Mouse (Mus musculus): ENCODE results near the gene Adgrl3. TPM values are rescaled to one million over a fixed set of nuclear protein-coding genes. Genes with fewer than 3 reads are reported as not detected.
A peak's percentile ranks its signal among the peaks of the same experiment; 100 is the strongest.

Adgrl3 gene
- polyA plus RNA-seq, 1 experiment from 2014 or later: 48.7 TPM

GRCm38 (mm10) chr5:81077990-81078389 lies 58.1 kb downstream of the Adgrl3 start:
- Histone ChIP-seq H3K36me3 (no peaks in the 10 kb centered on the region), H3K9me3 (no peaks in the 10 kb centered on the region), H3K27ac (no peak overlapping the region), H3K9ac (no peak overlapping the region), H3K4me2 (replicated peaks) (no peak overlapping the region), H3K27me3 (no peaks in the 10 kb centered on the region), H3K4me3 (no peak overlapping the region), H3K4me1 (no peaks in the 10 kb centered on the region)
- 94% methylated on average over 1 of the region's 1 CpGs for WGBS
- no peak for ATAC-seq (ENCODE audit: insufficient number of reproducible peaks, insufficient read depth, low FRiP score, low TSS enrichment)

GRCm38 (mm10) chr5:81083698-81084360 lies 63.9 kb downstream of the Adgrl3 start:
- 81% methylated on average over 5 of the region's 5 CpGs for WGBS

GRCm38 (mm10) chr5:81085152-81085551 lies 65.2 kb downstream of the Adgrl3 start:
- Histone ChIP-seq H3K4me3 (no peak overlapping the region), H3K9me3 (no peaks in the 10 kb centered on the region), H3K27ac (no peak overlapping the region), H3K4me1 (no peaks in the 10 kb centered on the region; the same call in 1 of the 2 replicates), H3K4me2 (replicated peaks) (no peak overlapping the region), H3K9ac (no peak overlapping the region), H3K36me3 (no peaks in the 10 kb centered on the region), H3K27me3 (no peaks in the 10 kb centered on the region)
- WGBS: 60% methylated on average over 4 of the region's 4 CpGs
- ATAC-seq (ENCODE audit: insufficient number of reproducible peaks, insufficient read depth, low FRiP score, low TSS enrichment): no peak

More at GRCm38 (mm10) chr5:81083698-81084360, 63.9 kb downstream of the Adgrl3 start:
- H3K36me3 ChIP-seq: no peaks in the 10 kb centered on the region
- no peak overlapping the region for H3K27ac ChIP-seq
- H3K9ac ChIP-seq: no peak overlapping the region
- no peaks in the 10 kb centered on the region for H3K27me3 ChIP-seq
- H3K4me1 ChIP-seq: no peaks in the 10 kb centered on the region; the same call in 1 of the 2 replicates
- no peak overlapping the region for H3K4me3 ChIP-seq
- ATAC-seq (ENCODE audit: insufficient number of reproducible peaks, insufficient read depth, low FRiP score, low TSS enrichment): no peak
- no peaks in the 10 kb centered on the region for H3K9me3 ChIP-seq
- H3K4me2 ChIP-seq (replicated peaks): no peak overlapping the region

GRCm38 (mm10) chr5:81088667-81089066 lies 68.7 kb downstream of the Adgrl3 start:
- H3K9me3 ChIP-seq: no peaks in the 10 kb centered on the region
- H3K4me1 ChIP-seq: no peaks in the 10 kb centered on the region; the same call in 1 of the 2 replicates
- no peak overlapping the region for H3K4me3 ChIP-seq
- no peak overlapping the region for H3K27ac ChIP-seq
- H3K36me3 ChIP-seq: no peaks in the 10 kb centered on the region
- 57% methylated on average over 1 of the region's 2 CpGs for WGBS
- H3K27me3 ChIP-seq: no peaks in the 10 kb centered on the region
- H3K4me2 ChIP-seq (replicated peaks): no peak overlapping the region
- no peak overlapping the region for H3K9ac ChIP-seq
- ATAC-seq (ENCODE audit: insufficient number of reproducible peaks, insufficient read depth, low FRiP score, low TSS enrichment): no peak

- Histone ChIP-seq H3K4me3 (no peak overlapping the region), H3K9me3 (no peaks in the 10 kb centered on the region), H3K36me3 (no peaks in the 10 kb centered on the region), H3K4me1 (0 out of 2 replicates have a peak, but pooled peaks cover 4% of the 10 kb centered on the region), H3K27me3 (no peaks in the 10 kb centered on the region), H3K4me2 (replicated peaks) (no peak overlapping the region), H3K9ac (no peak overlapping the region), H3K27ac (0 out of 2 replicates have a peak overlapping the region, but pooled peaks have one; percentile 36)
- ATAC-seq (ENCODE audit: insufficient number of reproducible peaks, insufficient read depth, low FRiP score, low TSS enrichment): no peak
- WGBS: 42% methylated on average over 3 of the region's 3 CpGs
Observed at GRCm38 (mm10) chr5:81094618-81095017, 74.7 kb downstream of the Adgrl3 start.

- 96% methylated on average over 4 of the region's 4 CpGs for WGBS
- no peaks in the 10 kb centered on the region for H3K27me3 ChIP-seq
- no peak overlapping the region for H3K4me2 ChIP-seq (replicated peaks)
- H3K36me3 ChIP-seq: no peaks in the 10 kb centered on the region
- H3K4me3 ChIP-seq: no peak overlapping the region
- no peak overlapping the region for H3K27ac ChIP-seq
- no peak for ATAC-seq (ENCODE audit: insufficient number of reproducible peaks, insufficient read depth, low FRiP score, low TSS enrichment)
- H3K4me1 ChIP-seq: 0 out of 2 replicates have a peak, but pooled peaks cover 4% of the 10 kb centered on the region
- H3K9me3 ChIP-seq: no peaks in the 10 kb centered on the region
- H3K9ac ChIP-seq: no peak overlapping the region
Observed at GRCm38 (mm10) chr5:81097131-81097530, 77.2 kb downstream of the Adgrl3 start.

- Histone ChIP-seq H3K27ac (no peak overlapping the region), H3K4me1 (no peaks in the 10 kb centered on the region), H3K9ac (no peak overlapping the region), H3K9me3 (no peaks in the 10 kb centered on the region), H3K4me2 (replicated peaks) (no peak overlapping the region), H3K36me3 (no peaks in the 10 kb centered on the region), H3K4me3 (no peak overlapping the region), H3K27me3 (no peaks in the 10 kb centered on the region)
- WGBS: 57% methylated on average over 1 of the region's 1 CpGs
- ATAC-seq (ENCODE audit: insufficient number of reproducible peaks, insufficient read depth, low FRiP score, low TSS enrichment): no peak
Observed at GRCm38 (mm10) chr5:81107431-81107830, 87.5 kb downstream of the Adgrl3 start.

GRCm38 (mm10) chr5:81124483-81124882 lies 104.5 kb downstream of the Adgrl3 start:
- ATAC-seq (ENCODE audit: insufficient number of reproducible peaks, insufficient read depth, low FRiP score, low TSS enrichment): no peak
- 73% methylated on average over 4 of the region's 4 CpGs for WGBS
- Histone ChIP-seq H3K27me3 (no peaks in the 10 kb centered on the region), H3K4me1 (no peaks in the 10 kb centered on the region), H3K4me2 (replicated peaks) (no peak overlapping the region), H3K36me3 (no peaks in the 10 kb centered on the region), H3K9me3 (no peaks in the 10 kb centered on the region), H3K9ac (no peak overlapping the region), H3K27ac (no peak overlapping the region), H3K4me3 (no peak overlapping the region)

GRCm38 (mm10) chr5:81127639-81128038 lies 107.7 kb downstream of the Adgrl3 start:
- H3K36me3 ChIP-seq: no peaks in the 10 kb centered on the region
- H3K9me3 ChIP-seq: no peaks in the 10 kb centered on the region
- no peak for ATAC-seq (ENCODE audit: insufficient number of reproducible peaks, insufficient read depth, low FRiP score, low TSS enrichment)
- no peaks in the 10 kb centered on the region for H3K4me1 ChIP-seq
- H3K9ac ChIP-seq: no peak overlapping the region
- no peaks in the 10 kb centered on the region for H3K27me3 ChIP-seq
- H3K4me3 ChIP-seq: no peak overlapping the region
- no peak overlapping the region for H3K27ac ChIP-seq
- 45% methylated on average over 3 of the region's 3 CpGs for WGBS
- H3K4me2 ChIP-seq (replicated peaks): no peak overlapping the region

GRCm38 (mm10) chr5:81136394-81136793 lies 116.5 kb downstream of the Adgrl3 start:
- Histone ChIP-seq H3K4me1 (no peaks in the 10 kb centered on the region), H3K4me2 (replicated peaks) (no peak overlapping the region), H3K27me3 (no peaks in the 10 kb centered on the region), H3K36me3 (no peaks in the 10 kb centered on the region), H3K9me3 (no peaks in the 10 kb centered on the region), H3K4me3 (no peak overlapping the region), H3K9ac (no peak overlapping the region), H3K27ac (no peak overlapping the region)
- 89% methylated on average over 1 of the region's 1 CpGs for WGBS
- no peak for ATAC-seq (ENCODE audit: insufficient number of reproducible peaks, insufficient read depth, low FRiP score, low TSS enrichment)

GRCm38 (mm10) chr5:81155791-81156190 lies 135.9 kb downstream of the Adgrl3 start:
- Histone ChIP-seq H3K27me3 (no peaks in the 10 kb centered on the region), H3K4me3 (no peak overlapping the region), H3K9me3 (no peaks in the 10 kb centered on the region), H3K36me3 (no peaks in the 10 kb centered on the region), H3K4me1 (no peaks in the 10 kb centered on the region; the same call in 1 of the 2 replicates), H3K27ac (no peak overlapping the region), H3K9ac (no peak overlapping the region), H3K4me2 (replicated peaks) (no peak overlapping the region)
- 73% methylated on average over 12 of the region's 12 CpGs for WGBS
- ATAC-seq (ENCODE audit: insufficient number of reproducible peaks, insufficient read depth, low FRiP score, low TSS enrichment): no peak

GRCm38 (mm10) chr5:81156281-81156680 lies 136.3 kb downstream of the Adgrl3 start:
- no peak for ATAC-seq (ENCODE audit: insufficient number of reproducible peaks, insufficient read depth, low FRiP score, low TSS enrichment)
- WGBS: 34% methylated on average over 2 of the region's 2 CpGs
- Histone ChIP-seq H3K27ac (no peak overlapping the region), H3K4me3 (no peak overlapping the region), H3K36me3 (no peaks in the 10 kb centered on the region), H3K9ac (no peak overlapping the region), H3K4me1 (no peaks in the 10 kb centered on the region; the same call in 1 of the 2 replicates), H3K27me3 (no peaks in the 10 kb centered on the region), H3K9me3 (no peaks in the 10 kb centered on the region), H3K4me2 (replicated peaks) (no peak overlapping the region)
